Comparison of ENCODE assay signal across 21 mouse cellular contexts in the genomic region with DNA sequence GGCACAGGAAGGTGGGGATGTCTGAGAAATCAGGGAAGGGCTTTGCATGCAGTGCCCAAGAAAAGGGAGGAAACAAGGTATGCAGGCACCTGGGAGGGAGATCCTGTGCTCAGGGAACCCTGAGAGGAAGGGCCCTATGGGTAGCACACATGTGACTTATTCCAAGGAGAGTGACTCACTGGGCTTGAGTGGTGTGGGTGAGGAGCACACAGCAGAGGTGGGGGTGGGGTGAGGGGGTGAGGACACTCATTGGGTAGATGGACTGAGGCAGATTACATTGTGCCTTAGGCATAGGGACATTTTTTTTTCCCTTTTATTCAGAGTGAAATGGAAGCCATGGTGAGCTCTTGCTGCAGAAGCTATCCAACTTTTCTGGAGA. TPM values are rescaled to one million over a fixed set of nuclear protein-coding genes. Genes with fewer than 3 reads are reported as not detected.
DNase-seq lines count a peak whose midpoint lies in the region; ATAC-seq and TF ChIP-seq lines count a peak whose summit lies in the region.
"Had no signal": no experiment of that assay in that cellular context is flagged by ENCODE, and none has a peak within 500 bp of the region (broad histone marks: within the 10 kb centered on the region; RNA-seq: fewer than 3 reads in every experiment).

No protein-coding gene starts in this region.

- no peaks in the 10 kb centered on the region for H3K27me3 ChIP-seq in lung, postnatal 0 days (replicated peaks; ENCODE audit: insufficient read depth, low read length)
- H3K27me3 ChIP-seq in hindbrain, embryonic 16.5 days (replicated peaks; ENCODE audit: control insufficient read depth, insufficient read depth, low read length): no peaks in the 10 kb centered on the region
- H3K27me3 ChIP-seq: CH12.LX; embryonic facial prominence, embryonic 13.5 days; intestine, embryonic 15.5 days had no signal

- no peak for TF ChIP-seq EP300 in lung, postnatal 0 days (IDR thresholded peaks at IDR 0.05)

- H3K4me3 ChIP-seq in lung, postnatal 0 days (ENCODE audit: low read depth, low read length): no peak overlapping the region
- no peak overlapping the region for H3K4me3 ChIP-seq in lung, adult 2 months (replicated peaks; ENCODE audit: extremely low read depth, low read depth, low read length)
- H3K4me3 ChIP-seq in hindbrain, embryonic 16.5 days (ENCODE audit: low read length): no peak overlapping the region
- H3K4me3 ChIP-seq: embryonic facial prominence, embryonic 13.5 days; heart, embryonic 10.5 days; intestine, embryonic 15.5 days; layer of hippocampus, adult 2 months had no signal

- no peak overlapping the region for H3K9ac ChIP-seq in lung, postnatal 0 days (replicated peaks; ENCODE audit: low read depth)
- no peak overlapping the region for H3K9ac ChIP-seq in hindbrain, embryonic 16.5 days (ENCODE audit: low read depth, low read length)
- H3K9ac ChIP-seq: embryonic facial prominence, embryonic 13.5 days; intestine, embryonic 15.5 days; lung, embryonic 14.5 days had no signal

- H3K9me3 ChIP-seq in lung, postnatal 0 days (ENCODE audit: low read length): no peaks in the 10 kb centered on the region
- no peaks in the 10 kb centered on the region for H3K9me3 ChIP-seq in hindbrain, embryonic 16.5 days (ENCODE audit: control insufficient read depth, low read length)
- H3K9me3 ChIP-seq: embryonic facial prominence, embryonic 13.5 days; heart, embryonic 10.5 days; intestine, embryonic 15.5 days had no signal

- no peaks in the 10 kb centered on the region for H3K36me3 ChIP-seq in lung, postnatal 0 days (ENCODE audit: insufficient read depth, low read length)
- H3K36me3 ChIP-seq in hindbrain, embryonic 16.5 days (ENCODE audit: control insufficient read depth, insufficient read depth, low read length): no peaks in the 10 kb centered on the region
- H3K36me3 ChIP-seq: embryonic facial prominence, embryonic 13.5 days; heart, embryonic 10.5 days; intestine, embryonic 15.5 days had no signal

- TF ChIP-seq CTCF in lung, postnatal 0 days (IDR thresholded peaks at IDR 0.05): no peak
- no peak for TF ChIP-seq CTCF in lung, adult 2 months (IDR thresholded peaks at IDR 0.05; ENCODE audit: insufficient read depth, low read length)

- no peak overlapping the region for H3K4me2 ChIP-seq in lung, postnatal 0 days (replicated peaks; ENCODE audit: low read depth, low read length)
- no peak overlapping the region for H3K4me2 ChIP-seq in hindbrain, embryonic 16.5 days (ENCODE audit: low read length)
- H3K4me2 ChIP-seq: embryonic facial prominence, embryonic 13.5 days; intestine, embryonic 15.5 days; lung, embryonic 14.5 days had no signal

- DNase-seq in cerebellum, postnatal 25 days: no peak
- DNase-seq in lung, postnatal 0 days (ENCODE audit: low spot score): peak; percentile 45
- no peak for DNase-seq in lung, adult 2 months
- peak; percentile 1 for DNase-seq in 416B (ENCODE audit: low read depth)
- DNase-seq in kidney, adult 11 months: no peak
- DNase-seq in layer of hippocampus, postnatal 14 days (ENCODE audit: low spot score in 2 of 2): no peak
- DNase-seq: adrenal gland, adult 8-10 months; cerebellum, adult 8-10 months; heart, postnatal 14 days; left cerebral cortex, postnatal 4 days; lung, embryonic 14.5 days; thymus, postnatal 25 days had no signal

- H3K27ac ChIP-seq in lung, postnatal 0 days (ENCODE audit: low read length): no peak overlapping the region
- H3K27ac ChIP-seq in hindbrain, embryonic 16.5 days (ENCODE audit: low read depth, low read length): no peak overlapping the region
- H3K27ac ChIP-seq: embryonic facial prominence, embryonic 13.5 days; heart, embryonic 10.5 days; intestine, embryonic 15.5 days; kidney, postnatal 0 days; layer of hippocampus, adult 2 months had no signal

- no peak for TF ChIP-seq POLR2A in lung, adult 2 months (IDR thresholded peaks at IDR 0.05; ENCODE audit: borderline replicate concordance, extremely low read depth, low read depth, low read length)

- 0 out of 2 replicates have a peak, but pooled peaks have one; percentile 31 for ATAC-seq in cerebellum, adult (ENCODE audit: insufficient number of reproducible peaks, low FRiP score, low TSS enrichment)
- ATAC-seq in lung, postnatal 0 days: peak; percentile 81
- peak; percentile 58 for ATAC-seq in hindbrain, embryonic 16.5 days
- ATAC-seq: intestine, embryonic 15.5 days had no signal

- H3K4me1 ChIP-seq in lung, postnatal 0 days (ENCODE audit: insufficient read depth, low read depth, low read length): no peaks in the 10 kb centered on the region
- no peaks in the 10 kb centered on the region for H3K4me1 ChIP-seq in lung, adult 2 months (ENCODE audit: control insufficient read depth, insufficient read depth, low read length)
- H3K4me1 ChIP-seq in hindbrain, embryonic 16.5 days (ENCODE audit: control insufficient read depth, insufficient read depth, low read depth, low read length): no peaks in the 10 kb centered on the region; the same call in 1 of the 2 replicates
- H3K4me1 ChIP-seq: embryonic facial prominence, embryonic 13.5 days; heart, embryonic 10.5 days; intestine, embryonic 15.5 days had no signal

RNA-seq across cellular contexts. Expression of a gene that starts 30.6 kb away (rescaled TPM):
- 6.5 and 7.4 TPM in 2 replicates for polyA plus RNA-seq in lung, postnatal 0 days (2015; fragmentation: Nextera tagmentation; extraction: Ambion mirVana)
- polyA plus RNA-seq in lung, adult 2 months (2012; rRNA removed): 2.4 TPM in 2 replicates
- polyA plus RNA-seq in hindbrain, embryonic 16.5 days (2015; fragmentation: Nextera tagmentation; extraction: Ambion mirVana): 21.6 and 27.2 TPM in 2 replicates
- 10 to 100 TPM; 25.0 to 27.6 TPM for total RNA-seq in layer of hippocampus, postnatal 14 days (2021)
- total RNA-seq: CH12.LX; megakaryocyte-erythroid progenitor cell, adult 5-6 weeks had no signal

Comparison
In these comparisons a context has a peak if more than half of its experiments do, and no peak if none do; other contexts are left out.
1. DNase-seq: peak in lung, postnatal 0 days (single experiment) and 416B (single experiment); none in cerebellum, postnatal 25 days (0 of 2), lung, adult 2 months (single experiment), kidney, adult 11 months (single experiment) and layer of hippocampus, postnatal 14 days (0 of 2).
2. ATAC-seq: peak in every context shown above with its lines; median percentile 81 in lung, postnatal 0 days; 58 in hindbrain, embryonic 16.5 days; 31 in cerebellum, adult.